Mouse (Mus musculus) E14TG2a.4 (cell line): ENCODE data around the gene Scfd2.

Source experiments
- CTCF ChIP-seq: conservative IDR thresholded peaks from 2 replicates; pipeline ENCODE4 v1.5.1; 2014; ENCODE audit warnings: low read length
- NANOG ChIP-seq: IDR thresholded peaks from 2 replicates; pipeline ENCODE4 v1.6.1; 2014; ENCODE audit warnings: borderline replicate concordance, low read length, mixed read lengths

- TF ChIP-seq CTCF = no peak
- TF ChIP-seq NANOG = no peak
Measured at GRCm38 (mm10) chr5:74204465-74204864, 327.1 kb downstream of the Scfd2 start.
